Mouse (Mus musculus): ENCODE measurements around the gene Rhbdf1. TPM values are rescaled to one million over a fixed set of nuclear protein-coding genes. Genes with fewer than 3 reads are reported as not detected.

The Rhbdf1 gene
- total RNA-seq, 2 experiments from 2014 or later, result 17.9 to 19.8 TPM

GRCm38 (mm10) chr11:32194626-32195025 is 27.5 kb downstream of the Rhbdf1 start:
- intact Hi-C loops (cut with DNase I), result no loop called here
- no peak for DNase-seq

GRCm38 (mm10) chr11:32194086-32194485 is 28.0 kb downstream of the Rhbdf1 start:
- no peak for DNase-seq
- intact Hi-C loops (cut with DNase I), result no loop called here

DNA sequence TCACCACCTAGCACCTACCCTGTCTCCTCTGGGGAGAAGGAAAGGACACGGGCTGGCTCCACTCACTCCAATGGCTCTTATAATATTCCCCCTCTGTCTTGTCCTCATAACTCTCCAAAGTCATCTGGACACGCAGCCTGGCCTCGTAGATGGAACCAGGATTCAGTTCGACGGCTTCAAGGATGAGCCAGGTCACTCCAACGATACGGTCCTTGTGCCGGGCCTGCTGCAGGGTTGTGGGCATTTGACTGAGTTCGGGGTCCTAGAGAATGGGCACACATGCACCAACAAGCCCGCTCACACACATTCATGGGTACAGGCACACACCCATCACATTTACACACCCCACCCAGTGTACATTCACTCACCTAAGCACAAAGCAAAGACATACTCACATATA is 28.9 kb downstream of the Rhbdf1 start:
- intact Hi-C loops (cut with DNase I), result no loop called here
- no peak for DNase-seq

DNA sequence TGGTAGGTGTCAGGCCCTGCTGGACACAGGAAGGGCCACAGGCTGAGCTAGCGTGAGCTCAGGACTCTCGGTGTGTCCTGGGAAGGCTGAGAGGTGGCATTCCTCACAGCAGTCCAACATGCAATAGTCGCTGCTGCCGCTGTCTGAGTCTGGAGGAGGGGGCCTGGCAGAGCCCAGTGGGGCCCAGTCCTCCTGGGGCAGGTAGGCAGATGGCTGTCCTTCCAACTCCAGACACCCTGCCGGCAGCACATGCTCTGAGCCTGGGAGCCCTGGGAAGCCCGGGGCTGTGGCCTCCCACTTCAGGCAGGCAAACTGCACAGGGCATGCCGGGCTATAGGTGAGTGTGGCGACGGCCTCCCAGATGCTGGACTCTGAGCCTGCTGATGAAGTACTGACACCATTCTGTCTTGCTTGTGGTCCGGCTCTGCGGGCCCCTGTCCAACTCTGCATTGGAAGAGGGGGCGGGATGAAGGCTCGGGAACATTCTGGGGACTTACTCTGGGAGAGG is 31.4 kb downstream of the Rhbdf1 start:
- DNase-seq, result no peak
- intact Hi-C loops (cut with DNase I), result no loop called here

- peak; percentile 37 for DNase-seq
- intact Hi-C loops (cut with DNase I), result no loop called here
Observed at GRCm38 (mm10) chr11:32190119-32190518, 32.0 kb downstream of the Rhbdf1 start.

GRCm38 (mm10) chr11:32189434-32189833 is 32.7 kb downstream of the Rhbdf1 start:
- intact Hi-C loops (cut with DNase I), result no loop called here
- no peak for DNase-seq

DNA sequence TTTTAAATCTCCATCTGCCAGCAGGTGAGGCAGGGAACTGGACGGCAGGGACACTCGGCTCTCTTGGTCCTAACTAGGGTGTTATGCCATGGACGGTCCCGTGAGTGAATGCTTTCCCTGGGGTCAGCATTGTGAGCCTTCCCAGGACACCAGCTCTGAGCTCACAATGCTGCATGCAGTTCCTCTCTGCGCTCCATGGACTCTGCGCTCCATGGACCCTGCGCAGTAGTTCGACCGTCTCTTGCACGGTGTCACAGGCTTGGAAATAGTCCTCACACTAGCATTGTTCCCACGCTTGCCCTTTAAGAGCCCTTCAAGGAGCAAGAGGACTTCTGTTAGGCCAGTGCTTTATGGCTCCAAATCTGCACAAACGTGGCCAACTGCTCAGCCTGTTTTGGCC is 33.2 kb downstream of the Rhbdf1 start:
- DNase-seq, result no peak

GRCm38 (mm10) chr11:32187256-32187655 is 34.8 kb downstream of the Rhbdf1 start:
- intact Hi-C loops (cut with DNase I), result no loop called here
- DNase-seq, result no peak

More for the DNA sequence above, 33.2 kb downstream of the Rhbdf1 start:
- intact Hi-C loops (cut with DNase I), result no loop called here

- intact Hi-C loops (cut with DNase I), result no loop called here
- no peak for DNase-seq
Observed at GRCm38 (mm10) chr11:32186031-32186430, 36.1 kb downstream of the Rhbdf1 start.

GRCm38 (mm10) chr11:32184469-32184868 is 37.6 kb downstream of the Rhbdf1 start:
- DNase-seq, result no peak
- intact Hi-C loops (cut with DNase I), result loop anchor here (5.0 kb wide), 1 partner anchor 53 kb away; no protein-coding TSS in a partner anchor

DNA sequence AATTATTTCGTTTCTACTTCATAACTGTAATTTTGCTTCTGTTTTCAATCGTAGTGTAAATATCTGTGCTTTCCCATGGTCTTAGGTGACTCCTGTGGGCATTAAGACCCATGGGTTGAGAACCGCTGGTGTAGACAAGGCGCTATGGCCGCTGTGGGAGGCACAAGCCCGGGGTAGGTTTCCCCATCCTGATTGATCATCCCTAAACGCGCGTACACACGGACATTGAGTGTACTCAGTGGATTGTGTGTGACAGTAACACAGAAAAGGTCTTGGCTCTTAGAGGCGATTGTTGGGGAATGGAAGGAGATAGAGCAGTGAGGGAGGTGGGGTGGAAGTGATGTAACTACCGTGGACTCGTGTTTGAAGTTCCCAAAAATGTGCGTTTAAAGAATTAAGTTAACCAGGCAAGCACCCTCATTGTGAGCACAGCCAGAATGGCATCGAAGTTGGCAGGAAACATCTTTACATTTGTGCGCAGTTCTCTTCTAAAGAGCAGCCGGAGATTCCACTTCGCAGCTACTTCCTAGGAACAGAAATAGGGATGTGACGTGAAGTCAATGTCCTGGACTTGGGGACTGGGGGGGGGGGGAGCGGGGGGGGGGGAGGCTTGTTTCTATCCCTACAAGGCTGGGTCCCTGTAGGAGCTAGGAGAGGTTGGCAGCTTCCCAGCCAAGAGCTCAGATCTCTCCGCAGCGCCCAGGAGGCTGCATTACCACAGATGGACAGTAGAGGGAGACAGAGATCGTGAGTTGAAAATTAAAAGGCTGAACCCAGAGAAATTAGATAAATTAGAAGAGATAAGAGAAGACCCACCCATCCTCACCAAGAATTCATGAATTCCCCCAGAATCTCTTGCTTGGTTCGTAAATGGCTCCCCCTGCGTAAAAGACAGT is 39.9 kb downstream of the Rhbdf1 start:
- intact Hi-C loops (cut with DNase I), result loop anchor here (5.0 kb wide), 1 partner anchor 55 kb away; no protein-coding TSS in a partner anchor
- DNase-seq, result peak; percentile 92

DNA sequence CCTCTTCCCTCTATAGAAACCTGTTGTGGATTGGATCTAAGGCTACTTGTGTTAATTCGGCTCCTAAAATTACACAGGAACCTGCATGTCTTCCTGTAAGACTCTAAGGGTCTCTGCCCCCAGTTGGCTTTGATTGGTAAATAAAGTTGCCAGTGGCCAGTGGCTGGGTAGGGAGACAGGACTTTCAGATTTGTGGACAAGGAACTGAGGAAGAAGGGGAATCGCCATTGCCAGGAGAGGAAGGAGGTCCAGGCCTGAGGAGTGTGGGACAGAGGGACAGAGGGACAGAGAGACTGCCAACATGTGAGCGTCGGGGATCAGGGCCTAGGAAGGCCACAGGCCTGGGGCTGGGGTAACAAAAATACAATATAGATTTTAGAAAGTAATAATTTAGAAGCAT is 40.9 kb downstream of the Rhbdf1 start:
- DNase-seq, result no peak
- intact Hi-C loops (cut with DNase I), result loop anchor here (5.0 kb wide), 1 partner anchor 56 kb away; no protein-coding TSS in a partner anchor

GRCm38 (mm10) chr11:32178506-32178905 is 43.6 kb downstream of the Rhbdf1 start:
- DNase-seq, result no peak
- intact Hi-C loops (cut with DNase I), result no loop called here

DNA sequence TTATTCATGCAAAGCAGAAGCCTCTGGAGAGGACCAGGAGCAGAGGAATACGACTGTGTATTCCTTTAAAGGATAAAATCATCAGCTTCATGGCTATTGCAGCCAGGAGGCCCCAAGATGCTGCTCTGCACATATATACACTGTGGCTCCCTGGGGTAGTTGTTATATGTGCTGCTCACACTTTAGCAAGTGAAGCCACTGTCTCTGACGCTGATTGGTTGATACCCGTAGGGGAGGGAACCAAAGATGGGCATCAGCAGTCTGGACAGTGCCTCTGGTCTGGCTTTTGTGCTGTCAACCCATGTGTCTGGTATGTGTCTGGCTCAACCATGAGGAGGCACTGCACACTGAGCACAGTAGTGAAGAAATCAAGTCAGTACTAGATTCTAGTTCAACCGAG is 55.4 kb downstream of the Rhbdf1 start:
- DNase-seq, result no peak
- intact Hi-C loops (cut with DNase I), result loop anchor here (10.0 kb wide), 1 partner anchor 492 kb away; the partner anchor contains the start of gene Bod1

- peak; percentile 94 for DNase-seq
- intact Hi-C loops (cut with DNase I), result loop anchor here (2.0 to 10.0 kb wide), 2 partner anchors 161 to 487 kb away; partner anchors contain the start of genes Bod1 and Nsg2
Observed at GRCm38 (mm10) chr11:32161922-32162804, 59.9 kb downstream of the Rhbdf1 start.

- intact Hi-C loops (cut with DNase I), result loop anchor here (2.0 to 10.0 kb wide), 2 partner anchors 161 to 487 kb away; partner anchors contain the start of genes Bod1 and Nsg2
- peak; percentile 40 for DNase-seq
Observed at GRCm38 (mm10) chr11:32161500-32161899, 60.6 kb downstream of the Rhbdf1 start.

DNA sequence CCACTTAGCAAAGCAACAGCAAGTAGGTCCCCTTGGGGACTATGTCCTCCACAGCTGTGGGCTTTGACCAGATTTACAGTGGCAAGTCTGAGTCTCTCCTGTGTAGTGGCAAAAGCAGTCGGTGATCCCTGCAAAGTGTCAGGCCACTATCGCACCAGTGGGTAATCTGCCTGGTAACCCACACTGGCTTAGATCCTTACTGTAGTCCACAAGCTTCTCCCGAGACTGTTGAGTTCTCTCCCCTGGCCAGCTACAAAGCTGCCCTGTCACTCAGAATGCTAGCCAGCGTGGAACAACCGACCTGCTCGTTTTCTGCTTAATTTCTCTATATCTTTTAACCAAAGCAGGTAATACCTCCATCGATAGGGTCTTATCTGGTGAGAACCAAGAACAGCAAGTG is 61.8 kb downstream of the Rhbdf1 start:
- no peak for DNase-seq
- intact Hi-C loops (cut with DNase I), result loop anchor here (2.0 to 10.0 kb wide), 2 partner anchors 160 to 486 kb away; partner anchors contain the start of genes Bod1 and Nsg2
